Mouse (Mus musculus) layer of hippocampus, adult 9-10 months (tissue): ENCODE measurements around the gene Gm9376.

Experiments
- DNase-seq: peaks from one replicate; pipeline ENCODE4 v3.0.0; 2022; ENCODE audit warnings: low spot score

Gene Gm9376

DNA sequence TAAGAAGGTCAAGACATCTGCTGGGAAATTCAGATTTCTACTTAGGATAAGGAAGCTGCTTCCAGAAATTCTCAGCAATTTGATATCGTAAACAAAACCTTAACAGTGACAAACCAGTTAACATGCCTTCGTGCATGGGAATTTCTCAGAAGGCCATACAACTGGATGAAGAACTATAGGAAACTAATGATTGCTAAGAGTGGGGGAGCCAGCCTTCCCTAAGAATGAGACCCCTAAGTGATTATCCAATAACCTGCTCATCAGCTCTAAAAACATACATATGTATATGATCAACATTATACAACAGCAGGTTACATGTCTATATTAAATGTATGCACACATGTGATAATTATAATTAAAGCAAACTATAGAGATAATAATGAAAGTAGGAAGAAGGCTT lies at the start of gene Gm9376:
Gene Gm9376 (plus strand): TSS at position 301 of the 400 bp plus-strand sequence.
- DNase-seq = no peak

DNA sequence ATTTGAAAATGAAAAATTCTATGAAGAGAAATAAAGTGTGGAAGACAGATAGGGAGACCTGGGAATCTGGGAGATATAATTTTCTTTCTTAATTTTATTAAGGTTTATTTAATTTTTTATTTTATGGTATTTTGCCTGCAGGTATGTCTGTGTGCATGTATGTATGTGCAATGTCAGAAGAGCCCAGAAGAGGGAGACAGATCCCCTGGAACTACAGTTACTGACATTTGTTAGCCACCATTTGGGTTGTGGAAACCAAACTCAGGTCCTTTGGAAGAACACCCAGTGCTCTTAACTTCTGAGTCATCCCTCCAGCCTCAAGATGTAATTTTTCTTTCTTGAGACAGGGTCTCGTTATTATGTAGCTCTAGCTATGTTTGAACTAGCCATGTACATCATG lies 45.9 kb upstream of the Gm9376 start:
- DNase-seq = no peak

DNA sequence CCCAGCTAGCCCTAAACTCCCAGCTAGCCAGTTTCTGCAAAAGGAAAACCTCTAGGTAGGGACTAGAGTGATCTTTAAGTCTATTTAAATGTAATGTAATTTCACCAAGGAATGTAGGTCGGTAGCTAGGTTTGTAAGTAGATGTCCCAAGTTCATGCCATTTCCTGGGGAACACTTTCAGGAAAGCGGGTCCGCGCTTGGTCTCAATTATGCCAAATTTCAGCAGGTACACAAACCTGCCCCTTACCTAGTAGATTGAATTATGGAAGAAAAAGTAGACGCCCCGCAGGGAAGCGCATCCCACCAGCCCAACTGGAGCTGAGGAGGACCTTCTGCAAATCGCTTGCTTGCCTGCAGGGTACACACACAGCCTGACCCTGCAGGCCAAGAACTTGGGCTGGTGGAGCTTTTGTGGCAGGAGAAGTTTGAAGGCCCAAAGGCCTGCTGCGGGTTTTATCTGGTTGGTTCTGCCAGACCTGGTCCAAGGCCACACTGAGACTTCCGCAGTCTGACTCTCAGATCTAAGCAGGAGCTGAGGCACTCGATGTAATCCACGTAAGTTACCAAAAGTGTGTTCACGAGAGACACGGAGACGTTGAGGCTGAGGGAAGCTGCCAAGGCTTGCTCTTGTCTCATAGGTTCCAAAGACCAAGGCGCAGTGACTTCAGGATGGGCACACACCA lies 41.6 kb upstream of the Gm9376 start:
- no peak for DNase-seq

DNA sequence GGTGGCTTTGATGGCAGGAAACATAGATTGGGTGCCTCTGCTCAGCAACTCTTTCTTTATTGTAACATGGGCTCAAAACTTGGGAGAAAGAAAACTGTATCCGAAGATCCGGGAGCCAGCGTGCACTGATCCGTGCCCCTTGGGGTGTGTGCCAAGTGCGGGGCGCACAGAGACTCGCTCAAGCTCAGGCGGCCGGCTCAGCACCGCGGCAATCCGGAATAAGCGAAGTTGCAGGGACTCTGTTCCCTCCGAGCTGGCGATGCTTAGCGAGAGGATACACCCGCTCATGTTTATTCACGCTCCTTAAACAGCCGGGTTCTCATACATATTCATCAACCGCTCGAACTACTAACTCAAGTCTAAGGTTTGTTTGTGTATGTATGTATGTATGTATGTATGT lies 40.8 kb upstream of the Gm9376 start:
- DNase-seq = no peak

DNA sequence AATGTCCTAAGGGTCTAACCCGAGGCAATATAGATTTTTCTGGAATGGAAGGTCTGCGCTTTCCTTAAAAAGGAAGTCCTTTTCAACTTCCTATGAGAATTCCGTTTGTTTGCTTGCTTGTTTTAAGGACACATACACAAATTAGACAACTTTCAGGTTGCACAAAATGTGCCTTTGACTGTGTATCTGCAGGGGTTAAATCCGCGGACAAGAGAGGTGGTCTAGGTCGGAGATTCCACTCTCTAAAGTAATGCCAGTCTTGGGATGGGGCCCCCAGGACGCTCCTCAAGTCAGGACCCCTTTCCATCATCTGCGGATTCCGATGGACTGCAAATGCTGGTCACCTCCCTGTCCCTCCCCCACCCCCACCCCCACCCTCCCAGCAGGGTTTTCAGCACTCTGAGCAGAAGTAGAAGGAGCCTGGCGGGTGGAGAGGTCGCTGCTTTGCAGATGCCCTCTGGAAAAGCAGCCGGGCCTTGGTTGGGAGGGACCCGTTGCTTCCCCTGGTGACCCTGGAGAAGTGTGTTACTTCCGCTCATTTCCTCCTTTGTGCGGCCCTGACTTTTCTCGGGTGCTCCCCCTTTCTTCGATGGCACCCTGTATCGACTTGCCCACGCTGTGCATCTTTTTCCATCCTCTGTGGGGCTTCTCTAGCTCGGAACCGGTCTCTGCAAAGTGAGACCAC lies 40.1 kb upstream of the Gm9376 start:
- no peak for DNase-seq

DNA sequence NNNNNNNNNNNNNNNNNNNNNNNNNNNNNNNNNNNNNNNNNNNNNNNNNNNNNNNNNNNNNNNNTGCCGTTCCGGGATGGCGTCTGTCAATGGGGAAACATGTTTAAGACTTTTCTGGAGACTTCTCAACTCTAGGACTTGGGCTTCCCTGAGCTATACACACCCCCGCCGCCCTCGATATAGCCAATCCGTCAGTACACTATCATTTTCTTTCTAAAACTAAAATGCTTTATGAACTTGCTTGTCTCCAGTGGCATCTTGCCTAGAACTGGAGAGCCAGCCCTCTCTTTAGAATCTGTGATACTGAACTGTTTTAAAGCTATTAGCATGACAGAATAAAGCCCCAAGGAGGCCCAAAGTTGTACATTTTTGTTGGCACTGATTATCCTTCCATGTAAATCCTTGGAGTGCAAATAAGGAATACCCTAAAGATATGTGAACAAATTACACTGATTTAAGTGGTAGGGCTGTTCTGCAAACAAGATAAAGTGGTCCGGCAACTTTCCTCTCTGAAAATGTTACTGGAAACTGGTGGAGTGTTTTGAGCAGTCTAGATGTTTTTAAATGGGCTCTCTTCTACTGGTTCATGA lies 34.3 kb upstream of the Gm9376 start:
- no peak for DNase-seq

DNA sequence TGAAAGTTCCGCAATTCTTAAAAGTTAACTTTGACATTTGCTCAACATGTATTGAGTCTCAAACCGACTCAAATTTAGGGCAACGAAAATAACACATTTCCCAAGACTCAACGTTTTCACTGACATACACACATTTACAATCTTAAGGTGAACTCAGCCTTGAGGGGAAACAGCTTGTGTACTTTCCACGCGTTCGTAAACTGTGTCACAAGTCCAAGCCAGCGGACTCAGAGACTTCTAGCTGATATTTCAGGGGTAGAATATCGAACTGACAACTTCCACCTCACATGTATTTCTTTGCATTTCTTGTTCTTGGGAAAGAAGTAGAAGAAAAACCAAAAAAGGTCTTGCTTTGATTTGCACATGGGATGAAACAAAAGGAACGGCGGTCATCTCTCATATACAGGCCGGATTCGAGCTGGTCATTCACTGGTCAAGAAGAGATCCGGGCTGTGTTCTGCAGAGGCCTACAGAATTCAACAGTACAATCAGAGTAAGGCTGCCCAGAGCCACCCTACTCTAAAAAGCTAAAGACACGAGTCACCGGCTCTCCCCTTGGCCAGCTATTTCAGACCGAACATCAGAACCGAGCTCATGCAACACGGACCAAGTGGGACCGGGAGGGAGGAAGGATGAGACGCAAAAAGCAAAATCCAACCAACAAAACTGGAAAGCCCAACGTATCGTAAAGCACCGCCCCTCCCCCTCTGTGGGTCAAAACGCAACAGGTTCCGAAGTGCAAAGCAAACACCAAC lies 32.8 kb upstream of the Gm9376 start:
- DNase-seq = no peak

DNA sequence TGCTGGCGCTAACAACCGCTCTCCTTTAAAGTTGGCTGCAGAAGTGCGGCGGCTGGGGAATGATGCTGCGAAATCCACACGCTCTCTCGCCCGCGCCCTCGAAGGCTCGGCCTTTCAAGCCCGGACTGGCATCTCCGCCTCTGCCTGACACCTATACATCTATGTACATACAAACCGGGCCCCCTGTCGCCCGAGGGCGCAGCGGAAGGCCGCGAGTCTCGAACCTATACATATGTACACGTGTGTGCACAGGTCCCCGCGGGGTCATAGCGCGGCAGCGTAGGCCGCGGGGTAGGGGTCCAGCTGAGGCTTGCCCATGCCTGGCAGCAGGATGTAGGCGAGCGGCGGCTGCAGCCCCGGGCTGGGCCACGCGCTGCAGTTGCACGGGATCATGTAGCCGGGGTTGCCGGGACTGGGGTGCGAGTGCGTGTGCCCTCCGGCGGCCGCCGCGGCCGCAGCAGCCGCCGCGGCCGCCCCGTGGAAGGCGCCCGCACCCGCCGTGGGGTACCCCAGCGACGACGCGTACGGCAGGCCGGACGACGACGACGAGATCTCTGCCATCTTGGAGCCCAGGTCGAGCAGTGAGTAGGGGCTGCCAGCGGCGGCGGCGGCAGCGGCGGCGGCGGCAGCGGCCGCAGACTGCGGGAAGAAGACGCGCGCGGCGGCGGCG lies 32.1 kb upstream of the Gm9376 start:
- no peak for DNase-seq

DNA sequence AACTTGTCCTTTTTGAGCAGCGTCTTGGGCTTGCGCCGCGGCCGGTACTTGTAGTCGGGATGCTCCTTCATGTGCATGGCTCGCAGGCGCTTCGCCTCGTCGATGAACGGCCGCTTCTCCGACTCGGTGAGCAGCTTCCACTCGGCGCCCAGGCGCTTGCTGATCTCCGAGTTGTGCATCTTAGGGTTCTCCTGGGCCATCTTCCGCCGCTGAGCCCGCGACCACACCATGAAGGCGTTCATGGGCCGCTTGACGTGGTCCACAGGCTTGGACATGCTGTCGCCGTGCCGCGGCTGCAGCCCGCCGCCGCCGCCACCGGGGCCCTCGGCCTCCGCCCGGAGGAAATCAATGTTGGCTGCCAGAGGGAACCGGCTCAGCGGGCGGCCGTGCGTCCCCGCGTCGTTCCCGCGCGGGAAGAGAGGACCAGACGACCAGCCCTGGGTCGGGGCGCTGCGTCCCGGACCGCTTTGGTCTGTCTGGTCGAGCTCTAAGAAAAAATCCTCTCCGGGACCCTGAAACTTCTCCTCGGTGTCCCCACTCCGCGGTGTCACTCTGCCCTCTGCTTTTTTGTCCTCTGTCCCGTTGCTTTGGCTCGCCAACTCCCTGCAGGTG lies 31.3 kb upstream of the Gm9376 start:
- DNase-seq = no peak

DNA sequence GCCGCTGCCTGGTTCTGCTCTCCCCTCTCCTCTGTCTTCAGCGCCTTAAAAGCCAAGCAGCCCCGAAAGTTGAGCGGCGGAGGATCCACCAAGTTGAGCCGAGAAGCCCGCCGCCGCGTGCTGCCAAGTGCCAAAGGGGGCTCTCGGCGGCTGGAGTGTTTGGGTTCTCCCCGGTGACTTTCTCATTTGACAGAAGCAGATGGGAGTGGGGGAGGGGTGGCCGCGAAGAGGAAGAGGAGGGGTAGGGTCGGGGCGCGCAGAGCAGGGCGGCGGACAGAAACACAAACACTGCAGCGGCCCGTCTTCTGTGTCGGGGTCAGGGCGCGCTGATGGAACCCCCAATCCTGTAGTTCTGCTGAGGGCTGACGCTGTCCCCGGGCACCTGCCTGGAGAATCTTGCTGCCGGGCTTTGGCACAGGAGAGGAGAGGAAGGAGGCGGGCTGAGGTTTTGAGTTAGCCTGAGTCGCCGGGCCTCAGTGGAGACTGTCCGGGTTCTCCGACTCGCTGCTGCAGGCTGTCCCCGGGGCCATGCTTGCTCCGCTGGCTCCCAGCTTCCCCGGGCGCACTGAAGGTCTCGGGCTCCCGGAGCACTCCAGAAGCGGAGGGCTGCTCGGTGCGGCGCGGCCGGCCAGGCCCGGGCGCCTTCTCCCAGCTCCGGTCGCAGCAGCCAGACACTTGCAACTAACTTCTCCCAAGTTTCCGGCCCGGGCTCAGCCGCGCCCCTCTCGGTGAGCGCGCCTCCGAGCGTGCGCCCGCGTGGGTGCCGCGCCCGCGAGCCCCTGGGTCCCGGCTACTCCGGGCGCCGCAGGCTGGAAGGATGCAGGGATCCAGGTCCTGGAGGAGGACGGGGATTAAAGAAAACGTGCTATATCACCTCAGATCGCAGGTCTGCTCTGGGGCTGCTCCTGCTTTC lies 30.5 kb upstream of the Gm9376 start:
- no peak for DNase-seq

DNA sequence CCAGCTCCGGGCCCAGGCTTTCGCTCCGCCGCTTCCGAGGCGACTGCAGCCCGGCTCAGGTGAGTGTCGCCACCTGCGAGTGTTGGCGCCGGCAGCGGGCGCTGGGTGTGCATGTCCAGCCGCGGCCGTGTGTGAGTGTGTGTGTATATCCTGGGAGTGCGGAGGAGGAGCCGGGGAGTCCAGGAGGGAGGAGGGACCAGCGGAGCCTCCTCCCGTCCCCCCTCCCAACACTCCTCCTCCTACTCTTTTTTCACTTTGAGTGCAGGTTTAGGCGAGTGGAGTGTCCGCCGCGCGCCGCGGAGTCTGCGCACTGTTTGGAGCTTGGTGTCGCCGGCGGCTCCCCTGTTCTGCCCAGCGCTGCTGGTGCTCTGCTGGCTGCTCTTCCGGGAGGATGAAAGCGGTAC lies 29.9 kb upstream of the Gm9376 start, which contains the start of gene Sox21:
Gene Sox21 (minus strand): TSS at position 145 of the 404 bp plus-strand sequence.
- no peak for DNase-seq

DNA sequence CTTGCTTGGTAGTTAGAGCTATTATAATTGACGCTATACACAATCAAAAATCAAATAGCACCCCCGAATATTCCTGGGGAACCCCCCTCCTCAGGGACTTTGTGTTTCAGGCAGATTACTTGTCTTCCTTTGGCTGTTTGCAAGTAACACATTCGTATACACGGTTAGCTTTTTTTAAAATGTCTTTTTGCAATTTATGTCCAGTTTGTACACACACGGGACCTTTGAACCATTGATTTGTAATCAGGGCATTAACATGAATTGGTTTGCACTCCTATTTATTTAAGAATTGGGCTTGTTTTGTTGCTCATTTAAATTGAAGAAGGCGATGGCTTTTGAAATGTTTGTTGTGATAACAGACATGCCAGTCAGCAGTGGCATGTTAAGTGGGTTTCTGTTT lies 29.0 kb upstream of the Gm9376 start:
- DNase-seq = no peak

DNA sequence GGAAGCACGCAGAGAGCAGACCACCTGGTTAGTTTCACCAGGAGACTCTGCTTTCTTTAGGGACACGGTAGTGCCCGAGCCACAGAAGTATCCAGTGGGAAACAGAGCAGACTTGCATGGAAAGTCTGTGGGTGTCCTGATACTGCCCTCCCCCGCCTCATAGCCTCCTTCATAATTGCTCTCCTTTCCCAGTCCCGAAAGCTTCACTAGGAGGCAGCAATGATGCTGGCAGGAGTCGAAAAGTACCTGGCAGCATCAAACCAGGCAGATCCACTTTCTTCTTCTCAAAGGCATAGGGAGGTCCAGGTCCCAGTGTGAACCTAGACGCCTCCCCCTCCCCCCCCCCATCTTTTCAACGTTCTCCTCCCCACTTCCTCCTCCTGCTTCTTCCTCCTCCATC lies 27.4 kb upstream of the Gm9376 start:
- DNase-seq = no peak

DNA sequence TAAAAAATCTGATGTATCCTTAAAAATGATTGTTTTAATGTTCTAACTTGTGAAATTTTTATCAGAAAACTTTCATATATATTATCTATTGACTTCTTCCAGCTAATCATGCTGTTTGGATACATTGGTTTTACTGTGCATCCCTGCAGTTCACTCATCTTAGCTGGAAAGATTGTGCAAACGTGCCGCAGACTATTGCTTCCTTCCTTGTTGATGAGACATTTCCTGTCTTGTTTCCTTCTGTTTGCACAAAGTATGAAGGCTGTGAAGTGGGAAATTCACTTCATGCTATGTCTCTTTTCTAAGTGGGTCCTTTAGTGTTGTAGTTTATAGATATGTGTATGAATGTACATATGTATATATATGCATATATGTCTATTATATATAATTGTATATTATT lies 25.3 kb upstream of the Gm9376 start:
- no peak for DNase-seq

DNA sequence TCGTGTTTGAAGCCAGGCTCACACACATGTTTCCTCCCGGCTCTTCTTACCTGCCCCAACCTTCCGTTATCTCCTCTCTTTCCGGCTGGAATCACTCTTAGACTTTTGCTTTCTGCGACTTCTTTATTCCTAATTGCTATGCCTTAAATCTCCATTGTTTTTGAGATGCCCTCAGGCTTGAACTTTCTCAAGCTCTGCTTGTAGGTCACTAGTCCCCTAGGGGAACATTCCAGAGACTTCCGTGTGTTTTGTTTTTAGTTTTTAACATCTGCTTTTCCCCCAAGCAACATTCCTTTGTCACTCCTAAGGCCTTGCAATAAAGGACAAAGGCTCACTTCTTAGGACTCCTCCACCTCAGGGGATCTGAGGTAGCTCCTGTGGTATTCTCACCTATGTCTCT lies 13.4 kb upstream of the Gm9376 start:
- no peak for DNase-seq

DNA sequence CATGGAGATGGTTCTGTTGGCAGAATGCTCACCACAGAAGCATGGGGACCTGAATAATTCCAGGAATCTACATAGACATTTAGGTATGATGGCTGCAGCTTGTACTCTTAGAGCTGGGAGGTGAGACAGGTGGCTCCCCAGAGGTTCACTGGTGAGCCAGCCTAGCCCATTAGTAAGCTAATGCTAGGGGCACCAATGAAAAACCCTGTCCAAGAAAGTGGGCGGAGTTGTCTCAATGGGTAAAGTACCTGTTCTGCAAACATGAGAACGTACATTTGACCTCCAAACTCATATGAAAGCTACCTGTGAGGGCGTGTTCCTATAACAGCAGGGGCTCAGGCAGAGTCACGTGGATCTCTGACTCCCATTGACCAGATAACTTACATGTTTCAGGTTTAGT lies 2.1 kb downstream of the Gm9376 start:
- DNase-seq = no peak

DNA sequence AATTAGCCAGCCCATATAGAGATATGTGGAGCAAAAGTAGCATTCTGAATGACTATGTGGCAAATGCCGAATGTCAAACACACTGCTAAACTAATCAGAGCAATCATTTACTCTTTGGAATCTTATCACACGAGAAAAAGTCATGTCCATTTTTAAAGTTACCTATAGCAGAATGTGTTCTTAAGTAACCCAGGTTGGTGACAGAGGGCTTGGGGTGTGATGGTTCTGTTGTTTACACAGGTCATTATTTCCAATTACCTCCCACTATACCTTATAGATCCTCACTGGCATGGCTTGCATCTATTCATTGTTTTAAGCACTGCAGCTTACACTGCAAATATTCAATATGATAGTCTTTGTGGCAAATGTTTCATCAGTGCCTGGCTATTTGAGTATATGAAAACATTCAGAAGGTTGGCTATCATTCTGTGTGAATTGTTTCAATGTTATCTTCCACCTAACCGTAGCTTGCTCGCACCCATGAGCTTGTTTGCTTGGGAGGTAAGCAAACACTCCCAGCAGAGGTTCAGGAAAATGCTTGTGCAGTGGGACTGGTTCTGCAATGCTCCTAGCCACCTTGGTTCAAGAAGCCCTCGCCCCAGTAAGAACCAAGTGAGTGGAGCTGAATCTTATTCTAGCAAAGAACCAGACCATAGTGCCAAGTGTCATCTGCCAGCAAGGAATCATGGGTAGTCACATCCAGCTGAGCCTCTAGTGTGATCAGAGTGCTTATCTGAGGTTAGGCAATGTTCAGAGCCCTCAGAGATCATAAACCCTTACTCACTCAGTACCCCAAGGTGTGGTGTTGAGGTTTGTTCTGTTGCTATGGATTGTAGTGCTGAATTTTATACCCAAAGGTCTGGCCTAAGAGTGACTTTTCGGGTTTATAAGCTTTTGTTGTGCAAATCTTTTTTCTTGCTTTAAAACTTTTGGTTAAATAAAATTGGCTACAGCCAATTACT lies 6.1 kb downstream of the Gm9376 start:
- DNase-seq = no peak

DNA sequence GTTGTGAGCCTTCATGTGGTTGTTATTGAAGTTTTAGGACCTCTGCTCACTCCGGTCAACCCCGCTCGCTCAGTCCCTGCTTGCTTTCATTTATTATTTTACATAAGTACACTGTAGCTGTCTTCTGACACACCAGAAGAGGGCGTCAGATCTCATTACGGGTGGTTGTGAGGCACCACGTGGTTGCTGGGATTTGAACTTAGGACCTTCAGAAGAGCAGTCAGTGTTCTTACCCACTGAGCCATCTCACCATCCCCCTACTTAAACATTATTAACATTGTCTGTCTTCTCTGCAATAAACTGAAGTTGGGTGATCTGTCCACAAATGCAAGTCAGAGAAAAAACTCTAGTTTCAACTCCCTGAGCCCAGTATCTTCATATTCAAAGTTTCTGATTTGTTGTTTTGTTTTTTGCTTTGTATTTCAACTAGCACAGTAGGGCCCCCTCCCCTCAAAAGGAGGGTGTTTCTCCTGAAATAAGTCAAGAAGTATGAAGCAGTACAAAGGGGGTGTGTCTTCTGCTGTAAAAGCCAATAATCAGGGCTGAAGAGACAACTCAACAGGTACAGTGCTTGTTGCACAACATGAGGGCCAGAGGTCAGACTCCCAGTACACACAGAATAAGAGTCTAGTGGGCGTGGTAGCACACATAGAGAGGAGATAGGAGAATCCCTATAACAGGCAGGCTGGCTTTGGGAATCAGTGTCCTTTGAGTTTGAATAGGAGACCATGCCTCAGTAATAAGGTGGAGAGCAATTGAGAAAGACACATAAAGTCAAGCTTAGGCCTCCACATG lies 11.1 kb downstream of the Gm9376 start:
- no peak for DNase-seq

DNA sequence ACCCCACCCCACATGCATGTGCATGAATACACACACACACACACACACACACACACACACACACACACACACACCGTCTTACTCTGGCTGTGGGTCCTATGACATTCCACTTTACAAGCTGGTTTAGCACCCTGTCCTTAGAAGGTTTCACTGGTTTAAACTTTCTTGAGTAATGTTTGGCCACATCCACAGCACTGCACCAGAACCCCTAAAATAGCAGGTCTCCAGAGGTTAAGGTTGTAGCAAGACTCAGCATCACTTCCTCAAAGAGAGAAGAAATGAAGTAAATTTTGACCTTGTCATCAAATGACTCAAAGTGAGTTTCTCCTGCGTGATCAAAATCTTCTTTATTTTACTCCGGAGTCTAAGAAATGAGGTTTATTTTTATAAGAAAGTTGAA lies 15.5 kb downstream of the Gm9376 start:
- no peak for DNase-seq
